Mouse (Mus musculus): Measurements from ENCODE around the gene 9130213A22Rik. TPM values are rescaled to one million over a fixed set of nuclear protein-coding genes. Genes with fewer than 3 reads are reported as not detected.
A peak's percentile ranks its signal among the peaks of the same experiment; 100 is the strongest.

9130213A22Rik gene
- polyA plus RNA-seq, 1 experiment, result 0.88 TPM

- H3K27ac ChIP-seq (ENCODE audit: insufficient read depth, low read length), result no peak overlapping the region; the same call in 1 of the 2 replicates
- H3K4me3 ChIP-seq (ENCODE audit: insufficient read depth, low read length), result peak overlapping the region; percentile 59
- TF ChIP-seq CTCF (IDR thresholded peaks at IDR 0.05; ENCODE audit: borderline replicate concordance, insufficient read depth, low read length) (no peak), POLR2A (IDR thresholded peaks at IDR 0.05; ENCODE audit: low read depth, low read length) (peak; percentile 59)
- H3K4me1 ChIP-seq (ENCODE audit: control insufficient read depth, insufficient read depth, low read length), result 0 out of 2 replicates have a peak, but pooled peaks cover 4% of the 10 kb centered on the region
Measured at GRCm38 (mm10) chr11:69110319-69111046, 11.9 kb downstream of the 9130213A22Rik start.

- TF ChIP-seq POLR2A (IDR thresholded peaks at IDR 0.05; ENCODE audit: low read depth, low read length) (no peak), CTCF (IDR thresholded peaks at IDR 0.05; ENCODE audit: borderline replicate concordance, insufficient read depth, low read length) (no peak)
- no peak overlapping the region for H3K27ac ChIP-seq (ENCODE audit: insufficient read depth, low read length)
- H3K4me3 ChIP-seq (ENCODE audit: insufficient read depth, low read length), result no peak overlapping the region
- H3K4me1 ChIP-seq (ENCODE audit: control insufficient read depth, insufficient read depth, low read length), result 0 out of 2 replicates have a peak, but pooled peaks cover 4% of the 10 kb centered on the region
Measured at GRCm38 (mm10) chr11:69109032-69109900, 13.1 kb downstream of the 9130213A22Rik start.

GRCm38 (mm10) chr11:69108223-69108622 lies 14.2 kb downstream of the 9130213A22Rik start:
- 0 out of 2 replicates have a peak, but pooled peaks cover 4% of the 10 kb centered on the region for H3K4me1 ChIP-seq (ENCODE audit: control insufficient read depth, insufficient read depth, low read length)
- no peak overlapping the region for H3K4me3 ChIP-seq (ENCODE audit: insufficient read depth, low read length)
- TF ChIP-seq POLR2A (IDR thresholded peaks at IDR 0.05; ENCODE audit: low read depth, low read length) (no peak), CTCF (IDR thresholded peaks at IDR 0.05; ENCODE audit: borderline replicate concordance, insufficient read depth, low read length) (no peak)
- no peak overlapping the region for H3K27ac ChIP-seq (ENCODE audit: insufficient read depth, low read length)

- H3K4me1 ChIP-seq (ENCODE audit: control insufficient read depth, insufficient read depth, low read length), result 0 out of 2 replicates have a peak, but pooled peaks cover 4% of the 10 kb centered on the region
- H3K27ac ChIP-seq (ENCODE audit: insufficient read depth, low read length), result no peak overlapping the region
- TF ChIP-seq POLR2A (IDR thresholded peaks at IDR 0.05; ENCODE audit: low read depth, low read length), result no peak
- no peak for TF ChIP-seq CTCF (IDR thresholded peaks at IDR 0.05; ENCODE audit: borderline replicate concordance, insufficient read depth, low read length)
- no peak overlapping the region for H3K4me3 ChIP-seq (ENCODE audit: insufficient read depth, low read length)
Measured at GRCm38 (mm10) chr11:69107676-69108075, 14.7 kb downstream of the 9130213A22Rik start.

DNA sequence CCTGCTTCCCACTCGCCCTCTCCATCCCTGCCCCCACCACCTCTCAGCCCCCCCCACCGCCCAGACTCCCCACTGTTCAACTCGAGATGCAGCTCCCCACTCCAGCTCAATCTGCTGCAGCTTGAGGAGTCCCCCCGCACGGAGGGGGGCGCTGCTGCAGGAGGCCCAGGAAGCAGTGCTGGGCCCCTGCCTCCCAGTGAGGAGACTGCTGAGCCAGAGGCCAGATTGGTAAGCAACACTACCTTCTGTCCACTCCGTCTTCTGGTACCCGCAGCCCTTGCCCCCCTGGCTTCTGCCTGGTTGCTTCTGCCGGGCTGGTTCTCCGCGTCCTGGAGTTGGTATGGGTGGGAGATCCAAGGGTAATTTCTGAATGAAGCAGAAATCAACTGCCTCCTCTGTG lies 15.5 kb downstream of the 9130213A22Rik start:
- Histone ChIP-seq H3K27ac (ENCODE audit: insufficient read depth, low read length) (no peak overlapping the region), H3K4me3 (ENCODE audit: insufficient read depth, low read length) (no peak overlapping the region), H3K4me1 (ENCODE audit: control insufficient read depth, insufficient read depth, low read length) (peaks cover 4% of the 10 kb centered on the region; the same call in 1 of the 2 replicates)
- TF ChIP-seq CTCF (IDR thresholded peaks at IDR 0.05; ENCODE audit: borderline replicate concordance, insufficient read depth, low read length) (no peak), POLR2A (IDR thresholded peaks at IDR 0.05; ENCODE audit: low read depth, low read length) (no peak)

DNA sequence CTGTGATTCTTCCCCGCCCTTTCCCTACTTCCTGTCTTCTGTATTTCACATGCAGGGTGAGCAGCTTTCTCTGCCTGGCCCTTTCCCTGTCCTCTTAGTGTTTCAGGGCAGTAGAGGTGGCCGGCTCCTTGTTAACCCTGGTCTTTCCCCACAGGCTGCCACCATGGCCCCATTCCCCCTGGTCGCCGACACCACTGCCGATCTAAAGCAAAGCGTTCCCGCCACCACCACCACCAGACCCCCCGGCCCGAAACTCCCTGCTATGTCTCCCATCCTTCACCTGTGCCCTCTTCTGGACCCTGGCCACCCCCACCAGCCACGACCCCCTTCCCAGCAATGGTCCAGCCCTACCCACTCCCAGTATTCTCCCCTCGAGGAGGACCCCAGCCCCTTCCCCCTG lies 16.1 kb downstream of the 9130213A22Rik start:
- peaks cover under 1% of the 10 kb centered on the region; the same call in 1 of the 2 replicates for H3K4me1 ChIP-seq (ENCODE audit: control insufficient read depth, insufficient read depth, low read length)
- H3K4me3 ChIP-seq (ENCODE audit: insufficient read depth, low read length), result no peak overlapping the region
- H3K27ac ChIP-seq (ENCODE audit: insufficient read depth, low read length), result no peak overlapping the region
- TF ChIP-seq POLR2A (IDR thresholded peaks at IDR 0.05; ENCODE audit: low read depth, low read length) (no peak), CTCF (IDR thresholded peaks at IDR 0.05; ENCODE audit: borderline replicate concordance, insufficient read depth, low read length) (no peak)

GRCm38 (mm10) chr11:69105796-69106195 lies 16.6 kb downstream of the 9130213A22Rik start:
- Histone ChIP-seq H3K4me1 (ENCODE audit: control insufficient read depth, insufficient read depth, low read length) (peaks cover 1% of the 10 kb centered on the region), H3K27ac (ENCODE audit: insufficient read depth, low read length) (no peak overlapping the region), H3K4me3 (ENCODE audit: insufficient read depth, low read length) (no peak overlapping the region)
- TF ChIP-seq POLR2A (IDR thresholded peaks at IDR 0.05; ENCODE audit: low read depth, low read length) (no peak), CTCF (IDR thresholded peaks at IDR 0.05; ENCODE audit: borderline replicate concordance, insufficient read depth, low read length) (no peak)

- TF ChIP-seq POLR2A (IDR thresholded peaks at IDR 0.05; ENCODE audit: low read depth, low read length), result no peak
- no peak for TF ChIP-seq CTCF (IDR thresholded peaks at IDR 0.05; ENCODE audit: borderline replicate concordance, insufficient read depth, low read length)
- Histone ChIP-seq H3K27ac (ENCODE audit: insufficient read depth, low read length) (no peak overlapping the region), H3K4me3 (ENCODE audit: insufficient read depth, low read length) (no peak overlapping the region), H3K4me1 (ENCODE audit: control insufficient read depth, insufficient read depth, low read length) (peaks cover 4% of the 10 kb centered on the region)
Measured at GRCm38 (mm10) chr11:69105227-69105626, 17.2 kb downstream of the 9130213A22Rik start.

DNA sequence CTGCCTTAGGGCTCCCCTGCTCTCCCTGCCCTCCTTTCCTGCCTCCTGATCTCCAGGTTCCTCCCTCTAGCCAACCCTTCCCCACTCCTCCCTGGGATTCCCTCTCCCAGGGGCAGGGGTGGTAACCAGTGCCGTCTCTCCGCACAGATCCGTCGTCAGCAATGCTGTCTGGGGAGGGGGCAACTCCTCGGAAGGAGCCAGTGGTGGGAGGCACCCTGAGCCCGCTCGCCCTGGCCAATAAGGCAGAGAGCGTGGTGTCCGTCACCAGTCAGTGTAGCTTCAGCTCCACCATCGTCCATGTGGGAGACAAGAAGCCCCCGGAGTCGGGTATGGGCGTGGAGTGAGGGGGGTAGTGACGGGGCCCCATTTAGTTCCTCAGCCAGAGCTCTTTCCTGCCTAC lies 17.9 kb downstream of the 9130213A22Rik start:
- TF ChIP-seq POLR2A (IDR thresholded peaks at IDR 0.05; ENCODE audit: low read depth, low read length) (no peak), CTCF (IDR thresholded peaks at IDR 0.05; ENCODE audit: borderline replicate concordance, insufficient read depth, low read length) (no peak)
- Histone ChIP-seq H3K27ac (ENCODE audit: insufficient read depth, low read length) (no peak overlapping the region), H3K4me1 (ENCODE audit: control insufficient read depth, insufficient read depth, low read length) (peaks cover 4% of the 10 kb centered on the region), H3K4me3 (ENCODE audit: insufficient read depth, low read length) (no peak overlapping the region)

All from embryonic fibroblast, embryonic 13.5 days (primary cell).